Mouse (Mus musculus): ENCODE measurements around the gene Coro1c.

GRCm38 (mm10) chr5:113796401-113797148, 112.0 kb downstream of the Coro1c start:
- no peak for TF ChIP-seq E2F4 (IDR thresholded peaks at IDR 0.05; ENCODE audit: borderline replicate concordance, low read depth, low read length)
- TF ChIP-seq ZC3H11A (IDR thresholded peaks at IDR 0.05; ENCODE audit: low read depth, low read length): no peak
- no peak for TF ChIP-seq EP300 (IDR thresholded peaks at IDR 0.05; ENCODE audit: low read depth in 1 of 2, low read length in 2 of 2)
- no peak for TF ChIP-seq CTCF (IDR thresholded peaks at IDR 0.05 in 2 of 3, conservative IDR thresholded peaks at IDR 0.05 in 1 of 3; ENCODE audit: control insufficient read depth in 1 of 3, insufficient read depth in 1 of 3, low read depth in 2 of 3, low read length in 3 of 3, poor library complexity in 1 of 3, severe bottlenecking in 1 of 3)
- no peak for TF ChIP-seq POLR2AphosphoS2 (IDR thresholded peaks at IDR 0.05; ENCODE audit: low read length)
- TF ChIP-seq POLR2A (IDR thresholded peaks at IDR 0.05; ENCODE audit: control insufficient read depth in 1 of 2, insufficient read depth in 1 of 2, low read depth in 1 of 2, low read length in 2 of 2, poor library complexity in 1 of 2): no peak
- no peak for TF ChIP-seq GABPA (IDR thresholded peaks at IDR 0.05; ENCODE audit: low read depth, low read length)
- no peak for TF ChIP-seq RCOR1 (IDR thresholded peaks at IDR 0.05; ENCODE audit: low read depth, low read length)
- TF ChIP-seq MYB (IDR thresholded peaks at IDR 0.05; ENCODE audit: low read depth, low read length): no peak
- TF ChIP-seq NRF1 (IDR thresholded peaks at IDR 0.05; ENCODE audit: insufficient read depth, low read depth, low read length, poor library complexity, severe bottlenecking): no peak
- TF ChIP-seq HCFC1 (IDR thresholded peaks at IDR 0.05; ENCODE audit: low read depth, low read length): no peak
- TF ChIP-seq SIN3A (IDR thresholded peaks at IDR 0.05; ENCODE audit: low read length): no peak

Data from MEL (cell line).